Mouse (Mus musculus) myocyte (in vitro differentiated cells): ENCODE measurements at regions not wholly inside any gene's neighbourhood (a gene's known extent, or its start where the extent isn't known, plus 50 kb on each side); places are given as distances from the start of the nearest gene placed in this dataset.

Experiments used
- CEBPB ChIP-seq: IDR thresholded peaks from 2 replicates; pipeline ENCODE4 v1.6.1; 2011; ENCODE audit warnings: mild to moderate bottlenecking, moderate library complexity; ENCODE audit not compliant: poor library complexity, insufficient read depth, severe bottlenecking
- E2F4 ChIP-seq: IDR thresholded peaks from one replicate; pipeline ENCODE4 v1.6.1; 2011; ENCODE audit warnings: mild to moderate bottlenecking, control low read depth, moderate library complexity; ENCODE audit not compliant: insufficient read depth
- MAX ChIP-seq: IDR thresholded peaks from one replicate; pipeline ENCODE4 v1.6.1; 2011; ENCODE audit warnings: low read depth, mild to moderate bottlenecking, control low read depth
- MYOD1 ChIP-seq, 3 experiments: IDR thresholded peaks; one replicate each; pipeline ENCODE4 v1.6.1; 2011; ENCODE audit warnings: control low read depth in 2 of 3, low read depth in 2 of 3, mild to moderate bottlenecking in 2 of 3, moderate library complexity in 1 of 3; ENCODE audit not compliant: insufficient read length in 2 of 3, control insufficient read depth in 1 of 3
- MYOG ChIP-seq, 3 experiments: IDR thresholded peaks; one replicate each; pipeline ENCODE4 v1.6.1; 2011; ENCODE audit warnings: control low read depth in 2 of 3, low read depth in 2 of 3, mild to moderate bottlenecking in 2 of 3; ENCODE audit not compliant: insufficient read length in 2 of 3, control insufficient read depth in 1 of 3, insufficient read depth in 1 of 3
- POLR2A ChIP-seq: IDR thresholded peaks from one replicate; pipeline ENCODE4 v1.6.1; 2011; ENCODE audit warnings: low read depth, mild to moderate bottlenecking, control low read depth, moderate library complexity; ENCODE audit not compliant: insufficient read length
- POLR2AphosphoS2 ChIP-seq: IDR thresholded peaks from one replicate; pipeline ENCODE4 v1.6.1; 2011; ENCODE audit warnings: low read depth, control low read depth; ENCODE audit not compliant: insufficient read length
- SRF ChIP-seq: IDR thresholded peaks from one replicate; pipeline ENCODE4 v1.6.1; 2011; ENCODE audit warnings: low read depth; ENCODE audit not compliant: control insufficient read depth, insufficient read length
- TCF12 ChIP-seq: IDR thresholded peaks from one replicate; pipeline ENCODE4 v1.6.1; 2011; ENCODE audit warnings: mild to moderate bottlenecking, control low read depth; ENCODE audit not compliant: poor library complexity, insufficient read depth, severe bottlenecking

GRCm38 (mm10) chr11:71971351-71971750 is 66.0 kb downstream of the Aipl1 start:
- TF ChIP-seq POLR2AphosphoS2 (no peak), POLR2A (no peak), MYOG (IDR thresholded peaks at IDR 0.05; ENCODE audit: control insufficient read depth in 1 of 3, insufficient read depth in 1 of 3, insufficient read length in 2 of 3, low read depth in 2 of 3) (no peak), MYOD1 (IDR thresholded peaks at IDR 0.05; ENCODE audit: control insufficient read depth in 1 of 3, insufficient read length in 2 of 3, low read depth in 2 of 3) (no peak), E2F4 (no peak), CEBPB (no peak), SRF (no peak), MAX (no peak), TCF12 (no peak)
